Mouse (Mus musculus) stomach, postnatal 0 days (tissue): ENCODE measurements around the gene Creb3l4. TPM values are rescaled to one million over a fixed set of nuclear protein-coding genes. Genes with fewer than 3 reads are reported as not detected.
"Not testable (repeated sequence)": the region's sequence is repeated elsewhere in the genome, so short reads cannot be mapped to it uniquely, and the experiment has no call there.

Experiments used
- ATAC-seq: fragments of 200-750 bp; cut with Nextera tagmentation; 2 replicates; pipeline ENCODE4 v1.8.0; 2017; ENCODE audit not compliant: low FRiP score, low TSS enrichment
- DNase-seq: peaks from one replicate; pipeline ENCODE4 v3.0.0-alpha.2; 2016; ENCODE audit warnings: low spot score
- H3K27ac ChIP-seq: fragments of 300-500 bp; sonication (generic); replicated peaks from 2 replicates; pipeline ENCODE4 v1.5.1; 2014; ENCODE audit warnings: mild to moderate bottlenecking, control low read depth
- H3K27me3 ChIP-seq: fragments of 300-500 bp; sonication (generic); 2 replicates; pipeline ENCODE4 v1.6.1; 2014; ENCODE audit warnings: low read length; ENCODE audit not compliant: control insufficient read depth, insufficient read depth
- H3K36me3 ChIP-seq: fragments of 300-500 bp; sonication (generic); 2 replicates; pipeline ENCODE4 v1.6.1; 2014; ENCODE audit warnings: low read length, mixed read lengths; ENCODE audit not compliant: control insufficient read depth, insufficient read depth
- H3K4me1 ChIP-seq: fragments of 300-500 bp; sonication (generic); replicated peaks from 2 replicates; pipeline ENCODE4 v1.6.1; 2014; ENCODE audit warnings: antibody characterized with exemption; ENCODE audit not compliant: control insufficient read depth, insufficient read depth
- H3K4me2 ChIP-seq: fragments of 300-500 bp; sonication (generic); replicated peaks from 2 replicates; pipeline ENCODE4 v1.6.1; 2014; ENCODE audit warnings: low read depth, mild to moderate bottlenecking, control low read depth, moderate library complexity
- H3K4me3 ChIP-seq: fragments of 300-500 bp; sonication (generic); 2 replicates; pipeline ENCODE4 v1.5.1; 2014; ENCODE audit warnings: low read depth, low read length, control low read depth
- H3K9ac ChIP-seq: fragments of 300-500 bp; sonication (generic); 2 replicates; pipeline ENCODE4 v1.6.1; 2014; ENCODE audit warnings: mild to moderate bottlenecking, low read length, control low read depth, mixed read lengths
- H3K9me3 ChIP-seq: fragments of 300-500 bp; sonication (generic); 2 replicates; pipeline ENCODE4 v1.6.1; 2016; ENCODE audit warnings: low read length; ENCODE audit not compliant: control insufficient read depth
- CTCF ChIP-seq: IDR thresholded peaks from 2 replicates; pipeline ENCODE4 v1.5.1; 2016; ENCODE audit warnings: antibody characterized with exemption, low read depth, mild to moderate bottlenecking, moderate library complexity
- EP300 ChIP-seq: optimal IDR thresholded peaks from 2 replicates; pipeline ENCODE3; 2016; ENCODE audit warnings: antibody characterized with exemption
- WGBS: fragments of 180-500 bp; shearing (Covaris S2); extraction: QIAGEN DNeasy Blood & Tissue Kit; methylation state at CpG from one replicate; pipeline ENCODE4 v1.1.7; 2014; 5-methylcytosine and 5-hydroxymethylcytosine counted together
- polyA plus RNA-seq: library from polyadenylated mRNA; unstranded; fragments of >200 nt; fragmentation: Nextera tagmentation; extraction: Ambion mirVana; gene quantifications from 2 replicates; pipeline ENCODE4 v1.2.1, GENCODE M21; 2015

The Creb3l4 gene
- polyA plus RNA-seq, 1 experiment from 2014 or later: 41.9 TPM

GRCm38 (mm10) chr3:90254419-90255193, 11.3 kb upstream of the Creb3l4 start:
- peak; percentile 65 for ATAC-seq

GRCm38 (mm10) chr3:90253653-90254418, 10.5 kb upstream of the Creb3l4 start, which contains the start of gene Crtc2:
Gene Crtc2 (plus strand): TSS chr3:90254163.
- ATAC-seq: peak; percentile 97
- Histone ChIP-seq H3K9me3 (no peaks in the 10 kb centered on the region), H3K9ac (peak within 1 kb of the TSS; percentile 94), H3K4me1 (0 out of 2 replicates have a peak, but pooled peaks cover 4% of the 10 kb centered on the region), H3K4me3 (peak within 1 kb of the TSS; percentile 83), H3K36me3 (peaks cover 14% of the 10 kb centered on the region), H3K4me2 (peak within 1 kb of the TSS; percentile 77), H3K27me3 (no peaks in the 10 kb centered on the region), H3K27ac (peak within 1 kb of the TSS; percentile 92)
- DNase-seq: peak; percentile 97
- 1% methylated on average over 40 of the region's 40 CpGs for WGBS
- TF ChIP-seq EP300 (no peak), CTCF (no peak)

More at GRCm38 (mm10) chr3:90254419-90255193, 11.3 kb upstream of the Creb3l4 start:
- TF ChIP-seq EP300 (no peak), CTCF (no peak; the same call in 1 of the 2 replicates)
- peak; percentile 68 for DNase-seq
- Histone ChIP-seq H3K9me3 (no peaks in the 10 kb centered on the region), H3K27ac (peak overlapping the region; percentile 92), H3K4me3 (peak overlapping the region; percentile 83), H3K36me3 (peaks cover 18% of the 10 kb centered on the region), H3K4me1 (0 out of 2 replicates have a peak, but pooled peaks cover 4% of the 10 kb centered on the region), H3K4me2 (peak overlapping the region; percentile 77), H3K9ac (peak overlapping the region; percentile 94), H3K27me3 (no peaks in the 10 kb centered on the region)
- 1% methylated on average over 40 of the region's 41 CpGs for WGBS

- peaks cover 11% of the 10 kb centered on the region for H3K36me3 ChIP-seq
- not testable (repeated sequence) for H3K4me2 ChIP-seq, H3K9ac ChIP-seq, ATAC-seq, DNase-seq, H3K4me3 ChIP-seq, H3K27me3 ChIP-seq, H3K4me1 ChIP-seq, H3K9me3 ChIP-seq, H3K27ac ChIP-seq
- WGBS: 75% methylated on average over 1 of the region's 1 CpGs
Measured at GRCm38 (mm10) chr3:90253174-90253573, 9.9 kb upstream of the Creb3l4 start.

GRCm38 (mm10) chr3:90252659-90253058, 9.3 kb upstream of the Creb3l4 start:
- not testable (repeated sequence) for DNase-seq, H3K27me3 ChIP-seq, H3K4me1 ChIP-seq, H3K9me3 ChIP-seq, H3K27ac ChIP-seq, H3K9ac ChIP-seq, H3K4me3 ChIP-seq, H3K4me2 ChIP-seq, ATAC-seq
- peaks cover 11% of the 10 kb centered on the region for H3K36me3 ChIP-seq
- 91% methylated on average over 2 of the region's 2 CpGs for whole genome bisulfite sequencing

GRCm38 (mm10) chr3:90251731-90252226, 8.5 kb upstream of the Creb3l4 start:
- not testable (repeated sequence) for H3K4me1 ChIP-seq, H3K27me3 ChIP-seq, H3K9me3 ChIP-seq, DNase-seq, H3K27ac ChIP-seq, H3K4me3 ChIP-seq, ATAC-seq, H3K9ac ChIP-seq, H3K4me2 ChIP-seq
- 95% methylated on average over 8 of the region's 12 CpGs for WGBS
- H3K36me3 ChIP-seq: peaks cover 11% of the 10 kb centered on the region
